Mouse (Mus musculus) heart, postnatal 0 days (tissue): ENCODE results near the gene Ern1. TPM values are rescaled to one million over a fixed set of nuclear protein-coding genes. Genes with fewer than 3 reads are reported as not detected.
A peak's percentile ranks its signal among the peaks of the same experiment; 100 is the strongest.

ENCODE experiments used
- ATAC-seq: fragments of 200-750 bp; cut with Nextera tagmentation; 2 replicates; pipeline ENCODE4 v1.8.0; 2017; ENCODE audit warnings: low read depth, moderate number of reproducible peaks, moderate library complexity; ENCODE audit not compliant: insufficient read depth
- DNase-seq: peaks from one replicate; pipeline ENCODE4 v3.0.0-alpha.2; 2016; ENCODE audit warnings: low spot score
- H3K27ac ChIP-seq: fragments of 300-500 bp; sonication (generic); 2 replicates; pipeline ENCODE4 v1.5.1; 2014; ENCODE audit warnings: low read depth, mild to moderate bottlenecking
- H3K27me3 ChIP-seq: fragments of 300-500 bp; sonication (generic); 2 replicates; pipeline ENCODE4 v1.6.1; 2014; ENCODE audit warnings: low read length, mixed read lengths; ENCODE audit not compliant: control insufficient read depth, insufficient read depth
- H3K36me3 ChIP-seq: fragments of 300-500 bp; sonication (generic); replicated peaks from 2 replicates; pipeline ENCODE4 v1.6.1; 2014; ENCODE audit warnings: low read length, mixed read lengths; ENCODE audit not compliant: control insufficient read depth, insufficient read depth
- H3K4me1 ChIP-seq: fragments of 300-500 bp; sonication (generic); 2 replicates; pipeline ENCODE4 v1.6.1; 2014; ENCODE audit warnings: antibody characterized with exemption; ENCODE audit not compliant: control insufficient read depth, insufficient read depth
- H3K4me2 ChIP-seq: fragments of 300-500 bp; sonication (generic); 2 replicates; pipeline ENCODE4 v1.6.1; 2014; ENCODE audit warnings: low read depth, mild to moderate bottlenecking, low read length, moderate library complexity
- H3K4me3 ChIP-seq: fragments of 300-500 bp; sonication (generic); 2 replicates; pipeline ENCODE4 v1.5.1; 2014; ENCODE audit warnings: low read depth, low read length
- H3K9ac ChIP-seq: fragments of 300-500 bp; sonication (generic); replicated peaks from 2 replicates; pipeline ENCODE4 v1.6.1; 2014; ENCODE audit warnings: low read depth, low read length, mixed read lengths
- H3K9me3 ChIP-seq: fragments of 300-500 bp; sonication (generic); replicated peaks from 2 replicates; pipeline ENCODE4 v1.6.1; 2016; ENCODE audit warnings: low read length; ENCODE audit not compliant: control insufficient read depth
- CTCF ChIP-seq: IDR thresholded peaks from 2 replicates; pipeline ENCODE4 v1.5.1; 2016; ENCODE audit warnings: antibody characterized with exemption, control low read depth, low read depth
- EP300 ChIP-seq: IDR thresholded peaks from 2 replicates; pipeline ENCODE4 v1.6.1; 2016; ENCODE audit warnings: antibody characterized with exemption, low read depth
- WGBS: fragments of 180-500 bp; shearing (Covaris S2); extraction: QIAGEN DNeasy Blood & Tissue Kit; methylation state at CpG from one replicate; pipeline ENCODE4 v1.1.7; 2014; 5-methylcytosine and 5-hydroxymethylcytosine counted together
- polyA plus RNA-seq: library from polyadenylated mRNA; unstranded; fragments of >200 nt; fragmentation: Nextera tagmentation; extraction: Ambion mirVana; gene quantifications from 2 replicates; pipeline ENCODE4 v1.2.1, GENCODE M21; 2015
- total RNA-seq: library from RNA; depleted of rRNA; stranded (reverse); fragments of >200 nt; gene quantifications from 2 replicates; pipeline ENCODE4 v1.2.3, GENCODE M21; 2014; ENCODE audit warnings: low replicate concordance; rRNA removed

The Ern1 gene
- 5.0 and 8.1 TPM in 2 replicates for total RNA-seq
- polyA plus RNA-seq: 2.0 and 2.6 TPM in 2 replicates

DNA sequence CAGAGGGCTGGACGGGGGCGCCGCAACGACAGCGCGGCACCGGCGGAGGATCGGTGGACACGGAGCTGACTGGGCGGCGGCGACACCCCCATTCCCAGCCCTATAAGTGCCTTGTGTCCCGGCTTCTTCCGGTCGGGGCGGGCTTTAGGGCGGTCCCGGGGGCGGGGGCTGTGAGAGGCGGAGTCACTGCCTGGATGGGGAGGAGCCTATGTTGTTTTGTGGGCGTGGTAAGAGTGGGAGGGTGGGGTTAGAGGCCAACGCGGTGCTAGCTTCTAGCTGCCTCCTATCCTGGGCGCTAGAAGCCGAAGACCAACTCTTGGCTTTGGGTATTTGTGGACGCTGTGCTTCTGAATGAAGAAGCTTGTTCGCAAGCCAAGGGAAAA, at the start of gene Ern1:
TSS of gene Ern1 (minus strand) at position 120 of the 383 bp plus-strand sequence.
- peak within 1 kb of the TSS; percentile 93 for H3K9ac ChIP-seq
- peak; percentile 99 for ATAC-seq
- under 1% methylated on average over 23 of the region's 28 CpGs for WGBS
- no peaks in the 10 kb centered on the region for H3K27me3 ChIP-seq
- H3K4me1 ChIP-seq: 0 out of 2 replicates have a peak, but pooled peaks cover 7% of the 10 kb centered on the region
- DNase-seq: peak; percentile 93
- TF ChIP-seq EP300 (no peak), CTCF (no peak)
- H3K36me3 ChIP-seq: no peaks in the 10 kb centered on the region
- no peaks in the 10 kb centered on the region for H3K9me3 ChIP-seq
- H3K4me2 ChIP-seq: peak within 1 kb of the TSS; percentile 98
- peak within 1 kb of the TSS; percentile 93 for H3K27ac ChIP-seq
- peak within 1 kb of the TSS; percentile 95 for H3K4me3 ChIP-seq

DNA sequence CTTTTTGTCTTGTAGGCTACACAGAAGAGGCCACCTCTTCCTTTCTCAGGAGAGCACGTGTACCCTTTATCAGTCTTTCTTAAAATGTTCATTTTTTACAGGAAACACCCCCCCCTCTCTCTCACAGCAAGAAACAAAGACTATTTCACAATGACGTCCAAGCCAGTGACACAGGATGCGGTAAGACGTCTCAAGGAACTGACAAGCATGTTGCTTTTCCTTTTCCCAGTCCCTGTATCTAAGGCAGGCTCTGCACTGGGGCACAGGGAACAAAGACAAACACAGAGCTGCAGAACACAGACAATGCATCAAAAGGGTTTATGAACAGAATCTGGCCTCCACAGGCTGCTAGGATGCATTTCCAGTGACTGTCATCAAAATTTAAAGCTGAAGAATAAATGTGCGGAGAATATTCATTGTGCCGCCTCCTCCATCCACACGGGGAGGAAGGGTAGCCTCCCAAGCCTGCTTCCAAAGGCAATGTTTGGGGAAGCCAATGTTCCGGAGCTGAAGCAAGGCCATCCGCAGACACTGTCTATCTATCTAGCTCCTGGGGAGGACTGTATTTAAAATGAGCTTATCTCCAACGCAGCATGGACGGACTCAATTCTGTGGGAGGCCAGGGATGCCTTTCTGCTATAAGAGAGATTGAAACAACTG, 48.7 kb upstream of the Ern1 start:
- no peak overlapping the region for H3K4me2 ChIP-seq
- H3K36me3 ChIP-seq: peaks cover 33% of the 10 kb centered on the region
- H3K9ac ChIP-seq: no peak overlapping the region
- no peak overlapping the region for H3K4me3 ChIP-seq
- ATAC-seq: peak; percentile 58
- H3K4me1 ChIP-seq: no peaks in the 10 kb centered on the region
- H3K9me3 ChIP-seq: no peaks in the 10 kb centered on the region
- peak; percentile 67 for DNase-seq
- WGBS: 47% methylated on average over 11 of the region's 11 CpGs
- H3K27me3 ChIP-seq: no peaks in the 10 kb centered on the region
- H3K27ac ChIP-seq: peak overlapping the region; percentile 82
- TF ChIP-seq EP300 (no peak), CTCF (no peak)

DNA sequence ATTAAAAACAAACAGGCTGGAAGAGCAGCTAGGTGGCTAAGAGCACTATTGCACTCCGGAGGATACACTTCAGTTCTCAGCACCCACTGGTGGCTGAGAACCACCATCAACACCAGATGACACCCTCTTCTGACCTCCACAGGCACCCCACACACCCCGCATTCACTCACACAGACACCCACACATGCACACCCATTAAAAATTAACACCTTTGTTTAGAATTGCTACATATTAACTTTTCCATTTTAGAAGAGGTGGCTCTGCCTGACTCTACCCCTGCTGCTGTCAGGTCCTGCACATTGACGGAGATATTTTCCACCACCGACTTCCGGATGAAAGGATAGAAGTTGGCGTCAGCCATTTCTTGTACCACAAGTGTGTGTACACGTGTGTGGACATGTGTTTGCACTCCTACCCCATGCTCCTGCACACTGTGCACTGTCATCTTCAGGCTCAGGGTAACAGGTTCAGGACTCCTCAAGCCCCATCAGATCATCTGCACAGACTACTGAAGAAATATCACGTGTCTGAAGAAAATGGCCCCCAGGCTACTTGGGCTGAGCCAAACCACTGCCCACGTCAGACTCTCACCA, 48.1 kb upstream of the Ern1 start:
- TF ChIP-seq CTCF: no peak
- TF ChIP-seq EP300: no peak
- ATAC-seq (no peak), DNase-seq (no peak)
- Histone ChIP-seq H3K4me1 (no peaks in the 10 kb centered on the region), H3K4me3 (no peak overlapping the region), H3K9ac (no peak overlapping the region), H3K27me3 (no peaks in the 10 kb centered on the region), H3K9me3 (no peaks in the 10 kb centered on the region), H3K36me3 (peaks cover 33% of the 10 kb centered on the region), H3K27ac (peak overlapping the region; percentile 82), H3K4me2 (no peak overlapping the region)
- whole genome bisulfite sequencing: 73% methylated on average over 9 of the region's 9 CpGs

DNA sequence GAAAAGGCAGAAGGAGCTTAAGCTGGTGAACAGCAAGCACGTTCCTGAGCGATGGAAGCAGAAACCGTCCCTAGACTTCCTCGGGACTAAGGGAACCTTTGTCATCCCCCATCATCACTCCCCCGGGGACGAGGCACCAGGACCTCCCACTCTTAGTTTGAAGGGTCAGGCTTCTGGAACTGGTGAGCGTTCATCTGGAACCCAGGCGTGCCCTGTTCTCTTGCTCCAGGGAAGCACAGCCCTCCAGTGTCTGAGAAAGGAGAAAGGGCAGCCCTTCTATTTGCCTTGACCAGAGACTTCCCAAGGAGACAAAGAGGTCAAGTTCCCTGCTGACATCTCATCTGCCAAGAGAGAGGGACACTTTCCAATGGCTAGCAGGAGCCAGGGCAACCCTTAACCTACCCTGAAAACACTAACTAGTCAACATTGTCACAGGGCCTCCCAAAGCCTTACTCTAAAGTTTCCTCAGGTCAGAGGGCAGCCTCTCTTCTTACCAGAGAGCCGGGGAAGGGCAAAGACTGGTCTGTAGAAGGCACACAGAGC, 44.7 kb upstream of the Ern1 start:
- H3K36me3 ChIP-seq: peaks cover 38% of the 10 kb centered on the region
- no peak overlapping the region for H3K4me3 ChIP-seq
- DNase-seq: no peak
- no peak overlapping the region for H3K27ac ChIP-seq
- 84% methylated on average over 9 of the region's 9 CpGs for WGBS
- no peaks in the 10 kb centered on the region for H3K4me1 ChIP-seq
- no peak overlapping the region for H3K4me2 ChIP-seq
- H3K9me3 ChIP-seq: no peaks in the 10 kb centered on the region
- no peak overlapping the region for H3K9ac ChIP-seq
- no peaks in the 10 kb centered on the region for H3K27me3 ChIP-seq
- ATAC-seq: no peak
- TF ChIP-seq EP300 (no peak), CTCF (no peak)

DNA sequence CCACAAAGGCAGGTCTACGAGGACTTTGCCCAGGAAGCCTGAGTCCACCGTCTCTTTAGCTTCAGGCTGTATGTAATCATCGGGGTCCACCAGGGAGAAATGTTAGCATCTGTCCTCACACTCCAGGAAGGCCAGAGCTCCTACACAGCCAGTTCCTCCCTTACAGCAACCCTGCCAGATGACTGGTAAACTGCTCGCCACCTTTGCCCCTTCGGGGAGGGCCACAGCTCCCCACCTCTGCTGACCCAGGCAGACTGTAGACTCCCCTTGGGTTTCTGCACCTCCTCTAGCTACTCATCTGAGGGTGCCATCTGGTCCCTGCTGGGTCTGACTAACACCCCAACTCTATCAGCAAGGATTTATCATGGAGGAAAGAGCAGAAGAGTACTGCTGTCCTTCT, 42.1 kb upstream of the Ern1 start:
- Histone ChIP-seq H3K36me3 (peaks cover 46% of the 10 kb centered on the region), H3K4me1 (no peaks in the 10 kb centered on the region), H3K4me3 (no peak overlapping the region), H3K27me3 (no peaks in the 10 kb centered on the region), H3K9ac (no peak overlapping the region), H3K27ac (no peak overlapping the region), H3K4me2 (no peak overlapping the region), H3K9me3 (no peaks in the 10 kb centered on the region)
- no peak for TF ChIP-seq CTCF
- no peak for TF ChIP-seq EP300
- no peak for DNase-seq
- no peak for ATAC-seq
- WGBS: 76% methylated on average over 5 of the region's 5 CpGs
